Mouse (Mus musculus): ENCODE measurements around the gene Sst.

DNA sequence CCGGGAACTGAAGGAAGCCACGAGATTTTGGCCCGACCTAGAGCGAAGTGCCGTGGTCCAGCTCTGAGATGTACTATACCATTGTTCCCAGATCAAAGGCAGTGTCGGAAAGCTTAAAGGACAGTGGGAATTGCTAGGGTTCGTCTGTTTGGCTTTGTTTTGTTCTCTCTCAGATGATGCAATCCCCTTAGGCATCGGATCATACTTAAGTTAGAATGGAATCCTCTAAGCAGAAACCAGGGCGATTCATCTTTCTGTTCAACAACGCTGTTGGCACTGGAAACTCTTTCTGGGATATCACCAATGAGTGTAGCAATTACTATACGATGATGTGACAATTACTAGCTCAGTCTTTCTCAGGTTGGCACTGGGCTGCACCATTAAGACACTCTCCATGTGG, 41.5 kb upstream of the Sst start, which contains the start of gene Rtp2:
- TF ChIP-seq CTCF (IDR thresholded peaks at IDR 0.05; ENCODE audit: extremely low read depth, insufficient read depth, low read length) (no peak), POLR2A (IDR thresholded peaks at IDR 0.05; ENCODE audit: extremely low read depth, insufficient read depth, low read length) (no peak)

All from cortical plate, adult 2 months (tissue).